Mouse (Mus musculus) retina, embryonic 14.5 days (tissue): ENCODE results near the gene Tbx5.
"Not testable (repeated sequence)": the region's sequence is repeated elsewhere in the genome, so short reads cannot be mapped to it uniquely, and the experiment has no call there.

Experiments used
- DNase-seq: peaks from one replicate; pipeline ENCODE4 v3.0.0-alpha.2; 2015; ENCODE audit warnings: low spot score

Tbx5 gene

GRCm38 (mm10) chr5:119841634-119842420 is 9.4 kb downstream of the Tbx5 start:
- DNase-seq, result peak; percentile 43

- peak; percentile 20 for DNase-seq
Measured at GRCm38 (mm10) chr5:119842701-119843393, 10.4 kb downstream of the Tbx5 start.

GRCm38 (mm10) chr5:119843394-119843777 is 10.9 kb downstream of the Tbx5 start:
- DNase-seq, result peak; percentile 68

DNA sequence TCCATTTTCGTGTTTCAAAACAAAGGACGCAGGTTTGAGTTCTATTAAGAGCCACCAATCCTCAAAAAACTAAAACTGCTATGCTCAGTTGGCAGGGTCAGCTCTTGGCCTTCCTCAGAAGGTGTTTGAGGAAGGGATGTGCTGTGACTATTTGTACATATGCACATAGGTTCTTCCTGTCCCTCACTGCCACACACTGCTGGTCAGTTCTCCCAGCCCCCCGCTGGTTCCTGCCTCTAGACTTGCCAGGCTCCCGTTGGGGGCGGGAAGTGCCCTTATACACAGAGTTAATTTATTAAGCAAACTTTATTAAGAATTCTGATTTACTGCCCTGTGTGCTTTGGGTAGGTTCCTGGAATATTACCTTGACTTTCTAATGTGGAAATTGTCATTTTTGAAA is 11.9 kb downstream of the Tbx5 start:
- DNase-seq, result peak; percentile 39

GRCm38 (mm10) chr5:119844994-119845393 is 12.5 kb downstream of the Tbx5 start:
- peak; percentile 80 for DNase-seq

GRCm38 (mm10) chr5:119857052-119857451 is 24.6 kb downstream of the Tbx5 start:
- no peak for DNase-seq

DNA sequence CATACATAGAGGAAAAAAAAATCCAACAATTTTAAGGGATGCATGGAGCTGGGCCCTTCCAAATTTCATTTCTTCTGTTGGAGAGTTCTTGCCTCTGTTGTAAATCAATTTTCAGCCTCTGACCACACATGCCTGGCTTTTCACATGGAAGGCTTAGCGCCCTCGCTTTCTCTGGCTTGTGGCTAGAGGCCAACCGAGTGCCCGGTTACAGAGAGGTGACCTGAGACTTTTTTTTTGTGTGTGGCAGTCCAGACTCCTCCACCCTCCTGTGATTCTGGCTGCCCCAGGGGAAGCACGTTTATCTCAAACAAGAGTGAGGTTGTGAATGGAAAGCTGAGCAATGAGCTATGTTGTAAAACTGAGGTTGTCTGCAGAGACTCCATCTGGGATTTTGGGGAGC is 28.8 kb downstream of the Tbx5 start:
- DNase-seq, result no peak

- DNase-seq, result no peak
Measured at GRCm38 (mm10) chr5:119862431-119862830, 30.0 kb downstream of the Tbx5 start.

DNA sequence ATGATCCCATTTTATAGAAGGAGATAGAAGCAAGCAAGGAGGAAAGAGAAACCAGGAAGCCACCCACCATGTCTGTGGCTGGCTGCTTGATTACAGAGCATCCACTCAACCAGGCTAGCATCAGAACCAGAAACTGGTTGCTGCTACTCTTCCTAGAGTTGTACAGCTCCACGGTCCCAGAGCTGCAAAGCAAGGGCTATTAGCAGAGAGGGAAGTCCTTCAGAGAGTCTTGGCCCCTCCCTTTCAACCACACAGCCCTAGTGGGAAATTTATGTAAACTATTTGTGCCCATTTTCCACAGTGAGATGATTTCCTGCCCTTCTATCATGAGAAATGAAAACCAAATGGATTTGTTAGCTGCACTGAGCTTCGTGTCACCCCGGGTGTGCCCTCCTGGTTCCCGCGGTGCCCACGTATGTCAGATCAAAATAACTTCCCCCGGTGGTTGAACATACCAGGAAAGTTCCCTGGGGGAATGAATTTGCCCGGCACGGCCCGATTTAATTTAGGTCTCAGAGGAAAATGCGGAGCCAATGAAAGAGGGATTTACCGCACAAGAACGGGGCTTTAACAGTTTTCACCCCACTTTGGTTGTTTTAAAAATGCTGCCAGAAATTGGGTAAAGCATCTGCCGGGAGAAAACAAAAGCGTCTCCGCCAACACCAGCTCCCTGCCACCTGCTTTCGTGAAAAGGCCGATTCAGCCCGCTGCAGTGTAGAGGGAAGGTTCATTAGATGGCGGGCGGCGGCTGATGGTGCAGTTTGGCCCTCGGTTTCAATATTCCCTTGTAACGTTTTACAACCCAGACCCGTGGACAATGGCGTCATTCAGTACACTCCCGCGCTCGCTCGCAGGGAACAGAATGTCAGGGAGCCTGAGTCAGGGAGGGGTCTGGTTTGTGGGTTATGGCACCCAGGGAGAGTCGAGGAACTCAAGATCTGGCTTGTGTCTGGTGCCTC is 34.1 kb downstream of the Tbx5 start:
- peak; percentile 32 for DNase-seq

DNA sequence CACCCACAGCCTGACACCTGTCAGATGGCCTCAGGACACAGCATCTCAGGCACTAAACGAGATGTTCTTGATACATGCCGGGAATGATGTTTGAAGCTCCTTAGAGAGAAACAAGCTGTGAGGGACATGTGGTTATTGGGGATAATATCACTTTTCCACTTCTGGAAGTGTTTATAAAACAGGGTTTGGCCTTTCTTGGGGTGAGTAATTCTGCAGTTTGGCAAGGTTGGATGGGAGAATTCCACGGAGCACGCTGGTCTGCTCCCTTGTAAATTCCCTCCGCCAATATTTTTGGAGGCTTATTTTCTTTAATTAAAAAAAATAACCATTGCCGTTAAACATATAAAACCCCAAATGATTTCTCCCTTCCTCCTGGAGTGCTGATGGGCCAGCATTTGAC is 35.5 kb downstream of the Tbx5 start:
- no peak for DNase-seq

GRCm38 (mm10) chr5:119875421-119875820 is 43.0 kb downstream of the Tbx5 start:
- no peak for DNase-seq

GRCm38 (mm10) chr5:119877185-119877584 is 44.7 kb downstream of the Tbx5 start:
- DNase-seq, result no peak

DNA sequence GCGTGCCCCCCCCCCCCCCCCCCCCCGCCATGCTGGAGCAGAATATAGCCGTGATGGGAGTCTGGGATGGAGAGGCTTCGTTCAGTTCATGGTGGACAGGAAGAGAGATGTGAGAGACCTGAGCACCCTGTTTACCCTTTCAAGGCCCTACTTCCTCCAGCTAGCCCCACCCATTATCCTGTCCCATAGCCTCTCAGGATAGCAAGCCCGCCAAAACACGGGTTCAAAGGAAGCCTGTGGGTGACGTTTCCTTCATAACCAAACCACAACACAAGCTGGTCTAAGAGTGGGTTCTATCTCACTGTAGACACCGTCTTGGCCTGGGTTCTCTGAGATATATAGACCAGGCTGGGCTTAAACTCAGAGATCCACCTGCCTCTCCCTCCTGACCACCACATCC is 53.1 kb downstream of the Tbx5 start:
- DNase-seq, result no peak

GRCm38 (mm10) chr5:119887381-119887780 is 54.9 kb downstream of the Tbx5 start:
- no peak for DNase-seq

DNA sequence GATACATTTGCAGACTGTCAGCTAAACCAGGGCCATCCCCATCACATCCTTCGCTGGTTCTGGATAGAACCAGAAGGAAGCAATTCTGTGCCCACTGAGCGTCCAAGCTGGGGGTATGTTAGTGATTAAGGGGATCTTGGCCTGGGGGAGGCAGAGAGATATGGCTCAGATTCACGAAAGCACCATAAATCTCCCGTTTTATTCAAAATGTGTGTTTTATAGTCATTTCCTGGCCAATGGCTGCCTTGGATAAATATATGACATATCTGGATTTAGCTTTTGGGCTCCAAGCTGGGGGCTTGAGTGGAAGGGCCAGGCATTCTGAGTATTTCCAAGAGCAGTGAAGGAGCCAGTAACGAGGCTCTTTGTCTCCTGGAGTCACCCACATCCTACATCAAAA is 59.5 kb downstream of the Tbx5 start:
- DNase-seq, result no peak

DNA sequence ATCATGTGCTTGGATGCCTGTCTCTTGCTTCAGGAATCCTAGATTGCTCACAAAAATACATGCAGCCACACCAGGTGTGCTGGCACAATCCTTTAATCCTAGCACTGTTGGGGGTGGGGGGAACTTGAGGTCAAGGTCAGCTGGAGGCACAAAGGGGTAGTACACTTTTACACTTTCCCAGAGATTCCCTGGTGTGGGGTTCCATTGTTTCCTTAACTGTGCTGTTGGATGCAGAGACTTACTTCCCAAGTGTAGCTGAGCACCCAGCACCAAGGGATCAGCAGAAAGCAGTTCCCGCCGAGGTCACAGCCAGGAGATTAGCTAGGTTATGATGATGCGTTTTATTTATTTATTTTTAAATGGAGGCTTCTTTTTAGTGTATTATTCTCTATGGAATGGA is 60.6 kb downstream of the Tbx5 start:
- no peak for DNase-seq

DNA sequence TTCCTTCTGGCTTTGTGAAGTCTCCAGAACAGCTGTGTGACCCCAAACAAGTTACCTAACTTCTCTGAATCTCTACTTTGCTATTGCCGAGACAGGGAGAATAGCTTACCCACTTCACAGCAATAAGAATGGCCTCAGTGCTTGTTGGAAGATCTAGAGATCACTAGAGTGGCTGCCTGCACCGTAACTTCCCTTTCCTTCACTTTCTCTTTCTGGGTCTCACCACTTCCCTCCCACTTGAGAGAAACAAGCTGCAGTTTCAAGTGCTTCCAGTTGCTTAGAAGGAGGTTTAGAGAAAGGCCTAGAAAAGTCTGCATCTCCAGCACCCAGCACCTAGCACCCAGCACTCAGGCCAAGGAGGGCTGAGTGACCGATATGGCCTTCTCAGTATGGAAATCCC is 64.1 kb downstream of the Tbx5 start:
- no peak for DNase-seq

DNA sequence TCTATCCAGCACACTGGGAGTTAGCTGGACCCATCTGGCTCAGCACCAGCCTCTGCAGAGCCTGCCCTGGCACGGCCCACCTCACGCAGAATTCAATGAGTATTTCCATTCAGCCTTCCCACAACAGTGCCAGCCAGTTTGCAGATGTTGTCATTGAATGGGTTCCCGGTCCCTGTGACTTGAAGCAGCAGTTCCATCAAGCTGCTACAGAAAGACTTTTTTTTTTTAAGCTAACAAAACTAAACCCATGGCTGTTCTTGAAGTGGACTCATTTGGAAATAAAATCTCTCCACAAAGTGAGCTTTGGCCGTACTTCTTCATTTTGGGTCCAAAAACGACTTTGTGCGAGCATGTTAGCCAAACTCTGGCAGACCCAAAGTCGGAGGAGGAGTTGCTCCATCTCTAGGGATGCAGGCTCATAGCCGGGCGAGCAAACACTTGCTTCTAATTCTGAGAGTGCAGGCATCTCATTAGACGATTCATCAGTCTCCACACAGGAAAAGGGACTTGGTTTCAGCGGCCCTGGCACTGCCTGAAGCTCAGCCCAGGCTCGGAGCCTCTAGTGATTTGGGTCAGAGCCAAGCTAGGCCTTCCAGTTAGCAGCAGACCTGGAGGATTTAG is 84.2 kb downstream of the Tbx5 start:
- DNase-seq, result no peak

- not testable (repeated sequence) for DNase-seq
Measured at GRCm38 (mm10) chr5:119918381-119918780, 85.9 kb downstream of the Tbx5 start.

DNA sequence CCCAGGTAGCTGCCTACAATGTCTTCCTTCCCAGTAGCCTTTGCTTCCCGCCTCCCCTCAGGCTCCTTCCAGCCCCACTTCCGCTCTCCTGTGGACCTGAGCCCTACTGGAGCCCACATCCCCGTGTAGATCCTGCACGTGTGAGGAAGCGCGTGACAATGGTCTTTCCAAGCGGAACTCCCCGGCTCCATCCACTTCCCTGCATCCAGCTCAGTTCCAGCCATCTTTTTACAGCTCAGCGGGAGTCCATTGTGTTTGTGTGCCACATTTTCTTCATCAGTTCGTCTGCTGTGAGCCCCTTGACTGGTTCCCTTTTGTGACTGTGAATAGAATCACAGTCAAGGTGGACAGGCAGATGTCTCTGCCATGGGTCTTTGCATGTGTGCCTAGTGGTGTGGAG is 88.5 kb downstream of the Tbx5 start:
- DNase-seq, result no peak

DNA sequence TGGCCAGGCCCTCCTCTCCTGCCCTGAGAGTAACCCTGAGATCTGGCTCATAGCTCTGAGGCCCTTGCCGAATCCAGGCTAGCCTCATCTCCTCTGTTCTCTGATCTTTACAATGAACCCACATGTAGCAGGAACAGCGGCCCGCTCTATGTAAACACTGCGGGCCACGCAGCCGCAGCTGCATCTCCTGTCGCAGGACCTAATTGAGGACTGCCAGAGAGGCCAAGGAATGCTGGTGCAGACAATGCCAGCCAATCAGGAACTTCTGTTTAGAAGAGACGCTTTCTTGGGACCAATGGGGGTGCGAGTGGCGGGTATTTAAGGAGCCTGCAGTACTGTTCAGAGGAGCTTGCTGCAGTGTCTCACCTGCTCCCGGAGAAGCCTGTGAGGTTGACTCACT is 89.8 kb downstream of the Tbx5 start:
- DNase-seq, result peak; percentile 29
